ENCODE assay signal across 8 mouse cellular contexts in the genomic region with DNA sequence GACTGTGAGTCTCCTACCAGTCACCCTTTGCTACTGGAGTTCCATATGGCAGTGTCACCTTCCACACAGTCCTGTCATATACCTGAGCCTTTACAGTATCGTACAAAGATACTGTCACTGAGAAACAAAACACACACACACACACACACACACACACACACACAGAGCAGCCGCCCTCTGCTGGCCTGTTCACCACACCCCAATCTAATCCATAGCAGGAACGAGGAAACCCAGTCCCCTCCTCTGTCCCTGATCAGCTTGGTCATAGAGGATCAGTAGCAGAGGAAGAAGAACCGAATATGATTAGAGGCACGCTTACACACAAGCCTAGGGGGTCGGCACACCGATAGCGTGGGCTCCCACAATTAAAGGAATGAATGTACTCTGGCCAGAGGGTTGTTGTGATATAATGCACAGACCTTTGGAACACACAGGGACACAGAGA. TPM values are rescaled to one million over a fixed set of nuclear protein-coding genes. Genes with fewer than 3 reads are reported as not detected.
DNase-seq lines count a peak whose midpoint lies in the region; ATAC-seq and TF ChIP-seq lines count a peak whose summit lies in the region.

No protein-coding gene starts in this region.

- intact Hi-C loops in left cerebral cortex, adult 2 months (cut with DNase I): no loop called here

- 60% methylated on average over 8 of the region's 8 CpGs for WGBS in kidney, postnatal 0 days
- WGBS in intestine, embryonic 14.5 days: 52% methylated on average over 8 of the region's 8 CpGs

- no peaks in the 10 kb centered on the region for H3K27me3 ChIP-seq in kidney, postnatal 0 days (ENCODE audit: insufficient read depth, low read length)
- no peaks in the 10 kb centered on the region for H3K27me3 ChIP-seq in intestine, embryonic 14.5 days (replicated peaks; ENCODE audit: control insufficient read depth, insufficient read depth, low read length)
- no peaks in the 10 kb centered on the region for H3K27me3 ChIP-seq in myocyte (ENCODE audit: control insufficient read depth, insufficient read depth, insufficient read length)

- peaks cover 8% of the 10 kb centered on the region for H3K4me1 ChIP-seq in kidney, postnatal 0 days (replicated peaks; ENCODE audit: insufficient read depth, low read length)
- peaks cover 16% of the 10 kb centered on the region; the same call in 1 of the 2 replicates for H3K4me1 ChIP-seq in intestine, embryonic 14.5 days (replicated peaks; ENCODE audit: control insufficient read depth, insufficient read depth, low read length)

- H3K9me3 ChIP-seq in kidney, postnatal 0 days (replicated peaks; ENCODE audit: low read length): no peaks in the 10 kb centered on the region
- H3K9me3 ChIP-seq in intestine, embryonic 14.5 days (ENCODE audit: control insufficient read depth, low read length): no peaks in the 10 kb centered on the region

- peak overlapping the region; percentile 45 for H3ac ChIP-seq in myocyte (ENCODE audit: control insufficient read depth, insufficient read length)

- H3K9ac ChIP-seq in kidney, postnatal 0 days (ENCODE audit: low read depth, low read length): no peak overlapping the region
- peak overlapping the region; percentile 76; the same call in 1 of the 2 replicates for H3K9ac ChIP-seq in intestine, embryonic 14.5 days (ENCODE audit: low read length)

- no peak for DNase-seq in kidney, postnatal 0 days (ENCODE audit: low spot score)
- no peak for DNase-seq in kidney, adult 18-20 months
- DNase-seq in intestine, embryonic 14.5 days (ENCODE audit: low spot score): no peak
- no peak for DNase-seq in left cerebral cortex, adult 2 months (ENCODE audit: extremely low spot score in 1 of 2, low spot score in 2 of 2)
- DNase-seq in right cerebral cortex, adult 18-20 months: no peak
- no peak for DNase-seq in natural killer cell, adult 2 months (ENCODE audit: low spot score in 2 of 2)

- H3K27ac ChIP-seq in kidney, postnatal 0 days: no peak overlapping the region
- H3K27ac ChIP-seq in intestine, embryonic 14.5 days (ENCODE audit: low read depth): no peak overlapping the region
- H3K27ac ChIP-seq in left cerebral cortex, adult 2 months: no peak overlapping the region

- no peaks in the 10 kb centered on the region for H3K36me3 ChIP-seq in kidney, postnatal 0 days (ENCODE audit: insufficient read depth, low read length)
- no peaks in the 10 kb centered on the region for H3K36me3 ChIP-seq in intestine, embryonic 14.5 days (ENCODE audit: control insufficient read depth, insufficient read depth, low read length)
- H3K36me3 ChIP-seq in myocyte (ENCODE audit: control insufficient read depth, insufficient read depth): no peaks in the 10 kb centered on the region

- peak overlapping the region; percentile 76 for H3K4me2 ChIP-seq in kidney, postnatal 0 days (ENCODE audit: low read length)
- H3K4me2 ChIP-seq in intestine, embryonic 14.5 days (ENCODE audit: low read length): peak overlapping the region; percentile 66
- peak overlapping the region; percentile 65 for H3K4me2 ChIP-seq in myocyte (ENCODE audit: low read depth)

- no peak for ATAC-seq in kidney, postnatal 0 days (replicated peaks; ENCODE audit: low FRiP score, low read depth)
- 0 out of 2 replicates have a peak, but pooled peaks have one; percentile 3 for ATAC-seq in common myeloid progenitor, adult 5-6 weeks (replicated peaks; ENCODE audit: low read depth, poor library complexity, severe bottlenecking)
- ATAC-seq in intestine, embryonic 14.5 days (replicated peaks; ENCODE audit: low FRiP score, low TSS enrichment, low read depth): no peak

- peak overlapping the region; percentile 58 for H3K4me3 ChIP-seq in kidney, postnatal 0 days (replicated peaks; ENCODE audit: low read depth, low read length)
- H3K4me3 ChIP-seq in intestine, embryonic 14.5 days (ENCODE audit: low read depth, low read length): peak overlapping the region; percentile 75
- peak overlapping the region; percentile 85 for H3K4me3 ChIP-seq in myocyte
- no peak overlapping the region; the same call in 1 of the 2 replicates for H3K4me3 ChIP-seq in left cerebral cortex, adult 2 months

- TF ChIP-seq POLR2A in myocyte (IDR thresholded peaks at IDR 0.05; ENCODE audit: insufficient read length, low read depth): no peak

- peak; percentile 46; the same call in 1 of the 2 replicates for TF ChIP-seq CTCF in kidney, postnatal 0 days (IDR thresholded peaks at IDR 0.05; ENCODE audit: low read depth)
- TF ChIP-seq CTCF in left cerebral cortex, adult 2 months (IDR thresholded peaks at IDR 0.05): no peak; the same call in 1 of the 2 replicates

- H3K79me2 ChIP-seq in myocyte (ENCODE audit: control insufficient read depth, insufficient read depth): peaks cover 23% of the 10 kb centered on the region

TF ChIP-seq in myocyte, 11 proteins besides CTCF, POLR2A, EP300 and RAD21:
- TF ChIP-seq MYOD1 (IDR thresholded peaks at IDR 0.05; ENCODE audit: control insufficient read depth in 1 of 3, insufficient read length in 2 of 3, low read depth in 2 of 3) (no peak), E2F4 (IDR thresholded peaks at IDR 0.05; ENCODE audit: insufficient read depth) (no peak), POLR2AphosphoS2 (IDR thresholded peaks at IDR 0.05; ENCODE audit: insufficient read length, low read depth) (no peak), CEBPB (IDR thresholded peaks at IDR 0.05; ENCODE audit: insufficient read depth, poor library complexity, severe bottlenecking) (no peak), TCF12 (IDR thresholded peaks at IDR 0.05; ENCODE audit: insufficient read depth, poor library complexity, severe bottlenecking) (no peak), MYOG (IDR thresholded peaks at IDR 0.05; ENCODE audit: control insufficient read depth in 1 of 3, insufficient read depth in 1 of 3, insufficient read length in 2 of 3, low read depth in 2 of 3) (no peak), USF1 (IDR thresholded peaks at IDR 0.05; ENCODE audit: low read depth) (no peak), SRF (IDR thresholded peaks at IDR 0.05; ENCODE audit: control insufficient read depth, insufficient read length, low read depth) (no peak), MAX (IDR thresholded peaks at IDR 0.05; ENCODE audit: low read depth) (no peak), REST (IDR thresholded peaks at IDR 0.05; ENCODE audit: insufficient read depth, insufficient read length) (no peak), TCF3 (IDR thresholded peaks at IDR 0.05; ENCODE audit: insufficient read length, low read depth) (no peak)
TF ChIP-seq in myocyte: peak in this region for 0.

RNA-seq across cellular contexts. Expression of gene Prkcd, which starts 1.7 kb away (rescaled TPM):
- polyA plus RNA-seq in kidney, postnatal 0 days (2015; fragmentation: Nextera tagmentation; extraction: Ambion mirVana): 44.9 and 46.9 TPM in 2 replicates
- 80.4 and 81.1 TPM in 2 replicates for total RNA-seq in common myeloid progenitor, adult 5-6 weeks (2017)
- 43.2 and 46.5 TPM in 2 replicates for polyA plus RNA-seq in intestine, embryonic 14.5 days (2014; fragmentation: Nextera tagmentation; extraction: Ambion mirVana)
- 23.6 TPM for polyA plus RNA-seq in myocyte (2012; fragmentation: generic; extraction: Trizol)
- 10 to 100 TPM; 10.5 to 16.1 TPM for total RNA-seq in left cerebral cortex, adult 2 months (2021)

RNA-seq across cellular contexts. Expression of gene Rft1, which starts 29.9 kb away (rescaled TPM):
- polyA plus RNA-seq in kidney, postnatal 0 days (2015; fragmentation: Nextera tagmentation; extraction: Ambion mirVana): 14.0 and 17.1 TPM in 2 replicates
- total RNA-seq in common myeloid progenitor, adult 5-6 weeks (2017): 15.8 and 18.3 TPM in 2 replicates
- 15.7 and 16.6 TPM in 2 replicates for polyA plus RNA-seq in intestine, embryonic 14.5 days (2014; fragmentation: Nextera tagmentation; extraction: Ambion mirVana)
- polyA plus RNA-seq in myocyte (2012; fragmentation: generic; extraction: Trizol): 12.3 TPM
- total RNA-seq in left cerebral cortex, adult 2 months (2021): 10 to 100 TPM; 11.3 to 12.3 TPM
